Mouse (Mus musculus) hindbrain, embryonic 16.5 days (tissue): ENCODE results near the gene Hist2h4. TPM values are rescaled to one million over a fixed set of nuclear protein-coding genes. Genes with fewer than 3 reads are reported as not detected.
"Not testable (repeated sequence)": the region's sequence is repeated elsewhere in the genome, so short reads cannot be mapped to it uniquely, and the experiment has no call there.

ENCODE experiments used
- ATAC-seq: fragments of 200-750 bp; cut with Nextera tagmentation; 2 replicates; pipeline ENCODE4 v1.8.0; 2017; ENCODE audit warnings: moderate TSS enrichment, moderate library complexity
- H3K27ac ChIP-seq: fragments of 300-500 bp; sonication (generic); 2 replicates; pipeline ENCODE4 v1.5.1; 2014; ENCODE audit warnings: low read depth, mild to moderate bottlenecking, control low read depth, low read length, moderate library complexity
- H3K27me3 ChIP-seq: fragments of 300-500 bp; sonication (generic); replicated peaks from 2 replicates; pipeline ENCODE4 v1.6.1; 2014; ENCODE audit warnings: low read length; ENCODE audit not compliant: control insufficient read depth, insufficient read depth
- H3K36me3 ChIP-seq: fragments of 300-500 bp; sonication (generic); 2 replicates; pipeline ENCODE4 v1.6.1; 2014; ENCODE audit warnings: mild to moderate bottlenecking, low read length, moderate library complexity, mixed read lengths; ENCODE audit not compliant: control insufficient read depth, insufficient read depth
- H3K4me1 ChIP-seq: fragments of 300-500 bp; sonication (generic); 2 replicates; pipeline ENCODE4 v1.6.1; 2014; ENCODE audit warnings: low read depth, low read length; ENCODE audit not compliant: control insufficient read depth, insufficient read depth
- H3K4me2 ChIP-seq: fragments of 300-500 bp; sonication (generic); 2 replicates; pipeline ENCODE4 v1.6.1; 2014; ENCODE audit warnings: mild to moderate bottlenecking, low read length, control low read depth, moderate library complexity
- H3K4me3 ChIP-seq: fragments of 300-500 bp; sonication (generic); 2 replicates; pipeline ENCODE4 v1.5.1; 2014; ENCODE audit warnings: mild to moderate bottlenecking, low read length, control low read depth, moderate library complexity
- H3K9ac ChIP-seq: fragments of 300-500 bp; sonication (generic); 2 replicates; pipeline ENCODE4 v1.6.1; 2014; ENCODE audit warnings: low read depth, mild to moderate bottlenecking, control low read depth, low read length, moderate library complexity
- H3K9me3 ChIP-seq: fragments of 300-500 bp; sonication (generic); 2 replicates; pipeline ENCODE4 v1.6.1; 2014; ENCODE audit warnings: mild to moderate bottlenecking, low read length, moderate library complexity; ENCODE audit not compliant: control insufficient read depth
- WGBS: fragments of 180-500 bp; shearing (Covaris S2); extraction: QIAGEN DNeasy Blood & Tissue Kit; methylation state at CpG from one replicate; pipeline ENCODE4 v1.1.7; 2014; 5-methylcytosine and 5-hydroxymethylcytosine counted together
- polyA plus RNA-seq: library from polyadenylated mRNA; unstranded; fragments of >200 nt; fragmentation: Nextera tagmentation; extraction: Ambion mirVana; gene quantifications from 2 replicates; pipeline ENCODE4 v1.2.1, GENCODE M21; 2015

Gene Hist2h4
- polyA plus RNA-seq, 1 experiment from 2014 or later = 2.8 TPM

DNA sequence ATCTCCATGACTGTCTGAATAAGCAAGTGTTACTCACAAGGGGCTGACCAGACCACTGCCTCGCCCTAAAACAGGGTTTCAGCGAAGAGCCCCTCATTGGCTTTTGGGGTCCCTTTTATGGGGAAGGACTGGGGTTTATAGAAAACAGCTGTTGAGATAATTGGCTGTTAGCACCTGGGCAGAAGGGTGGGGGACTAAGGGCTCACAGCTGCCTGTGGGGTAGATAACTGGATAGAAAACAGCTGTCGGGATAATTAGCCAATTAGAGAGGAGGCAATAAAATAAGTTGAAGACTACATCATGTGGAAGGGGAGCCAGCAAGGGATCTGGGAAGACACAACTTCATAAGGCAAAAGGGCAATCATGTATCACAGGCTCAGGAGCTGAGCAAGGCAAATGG lies 12.2 kb downstream of the Hist2h4 start:
- WGBS = 83% methylated on average over 3 of the region's 3 CpGs
- Histone ChIP-seq H3K4me3 (no peak overlapping the region), H3K36me3 (no peaks in the 10 kb centered on the region), H3K9ac (no peak overlapping the region), H3K9me3 (no peaks in the 10 kb centered on the region), H3K4me1 (peaks cover 4% of the 10 kb centered on the region), H3K27me3 (no peaks in the 10 kb centered on the region), H3K4me2 (no peak overlapping the region), H3K27ac (no peak overlapping the region)
- ATAC-seq = no peak

DNA sequence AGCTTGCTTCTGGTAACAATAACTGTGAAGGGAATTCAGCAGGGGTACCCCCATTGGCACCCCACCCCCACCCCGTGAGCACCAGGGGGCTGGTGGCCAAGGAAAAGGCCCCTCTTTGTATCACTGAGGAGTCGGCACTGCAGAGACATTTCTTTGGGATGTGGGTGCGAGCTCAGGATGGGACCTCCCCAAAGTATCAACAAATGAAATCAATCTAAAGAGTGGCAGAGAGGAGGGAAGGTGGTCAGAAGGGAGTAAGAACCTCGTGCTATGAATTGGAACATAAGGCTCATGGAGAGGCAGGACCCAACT lies 14.1 kb downstream of the Hist2h4 start:
- Histone ChIP-seq H3K4me3 (no peak overlapping the region), H3K4me1 (peaks cover 11% of the 10 kb centered on the region), H3K9ac (no peak overlapping the region), H3K27ac (no peak overlapping the region), H3K4me2 (no peak overlapping the region), H3K36me3 (no peaks in the 10 kb centered on the region), H3K9me3 (no peaks in the 10 kb centered on the region), H3K27me3 (no peaks in the 10 kb centered on the region)
- ATAC-seq = no peak
- WGBS = 66% methylated on average over 4 of the region's 4 CpGs

GRCm38 (mm10) chr3:96248141-96249033 lies 14.7 kb downstream of the Hist2h4 start:
- peaks cover 11% of the 10 kb centered on the region for H3K4me1 ChIP-seq
- peak overlapping the region; percentile 49 for H3K4me2 ChIP-seq
- WGBS = 55% methylated on average over 6 of the region's 6 CpGs
- H3K27ac ChIP-seq = no peak overlapping the region
- no peaks in the 10 kb centered on the region for H3K9me3 ChIP-seq
- no peaks in the 10 kb centered on the region for H3K27me3 ChIP-seq
- H3K36me3 ChIP-seq = no peaks in the 10 kb centered on the region
- ATAC-seq = no peak
- H3K4me3 ChIP-seq = no peak overlapping the region; the same call in 1 of the 2 replicates
- no peak overlapping the region for H3K9ac ChIP-seq

DNA sequence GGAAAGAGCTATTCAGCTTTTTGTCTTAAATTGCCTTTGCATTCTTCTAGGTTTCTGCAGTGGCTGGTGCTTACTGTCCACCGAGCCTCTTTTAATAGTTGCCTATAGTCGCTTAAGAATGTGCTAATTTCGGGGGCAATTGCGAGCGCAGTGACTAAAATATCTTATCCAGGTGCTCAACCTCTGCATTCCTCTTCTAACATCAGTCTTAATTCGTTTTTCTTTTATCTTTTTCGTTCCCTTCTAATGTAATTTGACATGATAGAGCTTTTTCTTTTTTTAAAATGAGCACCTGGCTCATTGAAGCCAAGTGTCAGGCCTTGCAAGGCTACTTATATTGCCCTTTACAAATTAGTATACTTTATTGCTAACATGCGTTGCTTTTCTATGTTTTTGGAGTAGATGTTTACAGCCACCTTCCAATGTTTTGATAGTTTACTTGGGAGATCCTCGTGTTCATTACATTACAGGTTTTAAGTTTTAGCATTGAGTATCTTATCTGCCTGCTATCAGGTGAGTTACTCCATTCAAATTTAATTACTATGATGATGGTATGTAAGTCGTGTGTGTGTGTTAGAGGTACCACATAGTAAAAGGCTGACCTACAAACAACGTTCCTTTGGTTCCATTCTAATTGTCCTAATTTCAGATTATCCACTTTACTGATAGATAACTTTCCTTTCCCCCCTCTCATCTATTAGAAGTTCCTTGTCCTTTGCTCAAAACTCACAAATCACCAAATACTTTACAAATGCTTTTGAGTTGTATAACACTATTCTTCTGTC lies 15.6 kb downstream of the Hist2h4 start:
- Histone ChIP-seq H3K9me3 (no peaks in the 10 kb centered on the region), H3K27ac (no peak overlapping the region), H3K4me3 (peak overlapping the region; percentile 27), H3K36me3 (no peaks in the 10 kb centered on the region), H3K27me3 (no peaks in the 10 kb centered on the region), H3K4me1 (peaks cover 11% of the 10 kb centered on the region), H3K9ac (0 out of 2 replicates have a peak overlapping the region, but pooled peaks have one; percentile 27), H3K4me2 (peak overlapping the region; percentile 49)
- WGBS = 7% methylated on average over 11 of the region's 11 CpGs
- ATAC-seq = no peak

- Histone ChIP-seq H3K4me1 (peaks cover 11% of the 10 kb centered on the region), H3K4me3 (peak within 1 kb of the TSS; percentile 32), H3K9ac (peak within 1 kb of the TSS; percentile 27; the same call in 1 of the 2 replicates), H3K4me2 (peak within 1 kb of the TSS; percentile 49)
- not testable (repeated sequence) for H3K36me3 ChIP-seq, H3K27me3 ChIP-seq, H3K27ac ChIP-seq, H3K9me3 ChIP-seq
- ATAC-seq = peak; percentile 92
- 0% methylated on average over 4 of the region's 47 CpGs for WGBS
Measured at GRCm38 (mm10) chr3:96246427-96246856, 16.7 kb downstream of the Hist2h4 start, which contains the start of gene Hist2h3c1. Gene Hist2h3c1 (plus strand): TSS chr3:96246685.

DNA sequence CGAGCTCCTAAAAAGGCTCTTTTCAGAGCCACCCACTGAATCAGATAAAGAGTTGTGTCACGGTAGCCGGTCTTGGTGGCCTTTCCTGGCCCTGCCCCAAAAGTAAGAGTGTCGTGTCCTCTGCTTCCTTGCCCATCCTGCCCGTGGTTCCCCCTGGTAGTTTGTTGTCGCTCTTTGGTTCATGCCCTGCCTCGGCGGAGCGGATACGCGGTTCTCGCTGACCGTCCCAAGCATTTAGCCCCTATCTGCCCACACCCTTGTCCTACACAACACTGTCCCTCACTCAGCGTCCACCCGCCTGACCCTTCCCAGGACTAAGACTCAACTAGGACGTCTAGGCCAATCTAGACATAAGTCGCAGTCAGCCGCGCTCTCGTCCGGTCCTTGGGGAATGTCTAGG lies 17.1 kb downstream of the Hist2h4 start:
- Histone ChIP-seq H3K4me2 (peak overlapping the region; percentile 42), H3K4me3 (peak overlapping the region; percentile 32), H3K4me1 (peaks cover 11% of the 10 kb centered on the region)
- not testable (repeated sequence) for H3K36me3 ChIP-seq, H3K27me3 ChIP-seq, H3K9ac ChIP-seq, ATAC-seq, H3K9me3 ChIP-seq, H3K27ac ChIP-seq
- WGBS = 0% methylated on average over 5 of the region's 21 CpGs

DNA sequence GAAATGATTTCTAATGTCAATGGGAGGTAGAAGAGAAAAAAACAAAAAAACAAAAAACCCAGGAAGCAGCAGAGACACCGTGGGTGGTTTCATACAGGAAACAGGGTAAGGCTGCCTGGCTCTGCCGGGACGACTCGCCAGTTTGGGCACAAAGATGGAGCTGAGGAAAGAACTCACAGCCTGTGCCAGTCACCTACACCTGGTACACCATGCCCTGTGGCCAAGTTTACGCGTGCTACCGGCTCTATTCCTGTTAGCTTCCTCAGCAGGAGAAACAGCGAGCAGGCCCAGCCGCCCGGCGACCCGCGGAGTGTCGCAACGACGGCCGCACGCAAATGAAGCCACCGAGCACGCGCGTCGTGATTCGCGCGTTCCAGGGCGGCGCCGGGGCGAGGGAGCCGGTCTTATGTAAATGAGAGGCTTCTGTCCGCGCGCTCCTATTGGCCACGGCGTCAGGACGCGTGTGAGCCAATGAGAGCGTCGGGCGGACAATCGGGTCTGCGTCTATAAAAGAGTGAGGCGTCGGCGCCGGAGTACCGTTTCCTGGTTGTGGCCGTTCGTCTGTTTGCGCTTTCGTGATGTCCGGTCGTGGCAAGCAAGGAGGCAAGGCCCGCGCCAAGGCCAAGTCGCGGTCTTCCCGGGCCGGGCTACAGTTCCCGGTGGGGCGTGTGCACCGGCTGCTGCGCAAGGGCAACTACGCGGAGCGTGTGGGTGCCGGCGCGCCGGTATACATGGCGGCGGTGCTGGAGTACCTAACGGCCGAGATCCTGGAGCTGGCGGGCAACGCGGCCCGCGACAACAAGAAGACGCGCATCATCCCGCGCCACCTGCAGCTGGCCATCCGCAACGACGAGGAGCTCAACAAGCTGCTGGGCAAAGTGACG lies 17.9 kb downstream of the Hist2h4 start, which contains the start of gene Hist2h2aa1:
Gene Hist2h2aa1, plus strand, starts transcription at position 495 of the 884 bp plus-strand sequence.
- WGBS = 0% methylated on average over 18 of the region's 88 CpGs
- not testable (repeated sequence) for H3K27me3 ChIP-seq, H3K36me3 ChIP-seq, H3K9me3 ChIP-seq
- peak within 1 kb of the TSS; percentile 67 for H3K4me2 ChIP-seq
- H3K4me3 ChIP-seq = peak within 1 kb of the TSS; percentile 54
- peak; percentile 93 for ATAC-seq
- peak within 1 kb of the TSS; percentile 96 for H3K27ac ChIP-seq
- peaks cover 14% of the 10 kb centered on the region for H3K4me1 ChIP-seq
- H3K9ac ChIP-seq = peak within 1 kb of the TSS; percentile 79

DNA sequence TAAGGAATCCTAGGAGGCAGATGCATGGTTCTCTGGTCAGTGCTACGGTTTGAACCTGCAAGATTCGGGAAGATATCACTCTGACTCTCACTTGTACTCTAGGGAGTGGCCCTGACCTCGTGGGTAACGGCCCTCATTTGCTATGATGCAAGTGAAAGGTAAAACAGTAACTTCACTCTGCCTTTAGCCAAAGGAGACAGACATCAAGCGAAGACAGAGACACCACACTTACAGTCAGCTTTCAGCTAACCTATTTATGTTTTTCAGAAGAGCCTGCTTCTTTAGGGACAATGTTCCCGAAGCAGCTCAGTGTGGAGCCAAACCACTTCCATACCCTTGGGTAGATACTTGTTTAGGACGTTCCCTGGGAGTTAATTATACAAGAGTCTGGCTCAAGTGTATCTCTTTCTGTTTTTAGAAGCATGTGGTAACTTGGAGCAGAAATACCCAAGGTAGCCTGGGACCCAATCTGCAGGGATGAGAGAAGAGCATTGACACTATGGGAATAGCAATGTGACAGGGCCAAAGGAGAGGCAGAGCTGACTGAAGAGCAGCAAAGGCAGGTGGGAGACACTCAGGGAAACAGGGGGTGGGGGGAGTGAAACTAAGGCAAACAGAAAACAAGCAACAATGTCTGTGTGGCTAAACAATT lies 19.1 kb downstream of the Hist2h4 start:
- peaks cover 14% of the 10 kb centered on the region for H3K4me1 ChIP-seq
- no peaks in the 10 kb centered on the region for H3K27me3 ChIP-seq
- H3K4me2 ChIP-seq = peak overlapping the region; percentile 67
- 0 out of 2 replicates have a peak overlapping the region, but pooled peaks have one; percentile 23 for H3K27ac ChIP-seq
- H3K9me3 ChIP-seq = no peaks in the 10 kb centered on the region
- H3K4me3 ChIP-seq = no peak overlapping the region
- no peak for ATAC-seq
- no peaks in the 10 kb centered on the region for H3K36me3 ChIP-seq
- 0 out of 2 replicates have a peak overlapping the region, but pooled peaks have one; percentile 8 for H3K9ac ChIP-seq
- 85% methylated on average over 7 of the region's 7 CpGs for WGBS
